Mouse (Mus musculus) cerebellum, postnatal 14 days (tissue): ENCODE measurements around the gene Mmaa.

ENCODE experiments used
- DNase-seq, 2 experiments: peaks; one replicate each; pipeline ENCODE4 v3.0.0; 2021; ENCODE audit warnings: mixed read lengths in 2 of 2

Mmaa gene

DNA sequence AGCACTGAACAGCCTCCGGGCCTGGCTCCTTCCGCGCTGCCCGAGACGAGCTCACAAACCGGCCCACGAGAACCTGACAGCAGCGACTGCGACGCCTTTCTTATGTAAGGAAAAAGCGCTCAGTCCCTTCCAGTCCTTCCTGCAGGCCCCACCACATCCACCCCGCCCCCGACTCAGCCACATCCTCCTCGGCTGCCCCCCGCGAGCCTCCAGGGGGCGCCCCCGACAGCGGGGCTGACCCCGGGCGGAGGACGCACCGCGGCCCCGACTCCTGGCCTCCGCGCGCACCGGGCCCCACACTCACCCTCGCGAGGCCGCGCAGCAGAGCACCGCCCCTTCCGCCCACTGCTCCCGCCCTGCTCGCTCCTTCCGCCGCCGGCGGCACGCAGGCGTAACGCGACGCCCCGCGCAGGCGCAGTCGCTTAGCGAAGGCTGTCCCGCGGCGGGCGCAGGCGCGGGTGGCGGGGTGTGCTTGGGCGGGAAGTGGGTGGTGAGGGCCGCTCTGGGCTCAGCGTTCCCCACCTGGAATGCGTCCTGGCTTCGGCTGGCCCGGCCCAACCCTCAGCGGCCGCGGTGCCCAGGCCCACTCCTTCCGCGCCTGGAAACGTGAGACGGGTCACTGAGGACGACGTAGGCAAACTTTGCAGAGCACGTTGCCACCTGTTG lies at the start of gene Mmaa:
Gene Mmaa (minus strand): TSS at position 328 of the 666 bp plus-strand sequence.
- peak; percentile 97 to 98 for DNase-seq

DNA sequence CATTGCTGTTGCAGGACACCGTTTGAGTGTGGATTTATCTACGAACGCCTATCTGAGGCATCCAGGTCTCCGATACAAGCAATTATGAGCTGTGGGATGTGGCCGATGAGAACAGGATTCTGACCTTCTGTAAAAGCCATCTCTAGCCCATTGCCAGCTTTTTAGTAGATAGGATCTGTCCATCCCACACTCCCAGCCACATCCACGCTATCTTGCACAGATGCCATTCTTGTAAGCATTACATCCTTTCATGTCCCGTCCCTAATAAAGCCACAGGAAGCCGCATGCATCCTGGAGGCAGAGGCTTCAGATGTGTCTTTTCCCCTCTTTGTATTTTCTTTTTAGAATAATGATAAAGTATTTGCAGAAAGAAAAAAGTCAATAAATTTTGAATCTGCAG lies 46.5 kb upstream of the Mmaa start:
- no peak for DNase-seq

DNA sequence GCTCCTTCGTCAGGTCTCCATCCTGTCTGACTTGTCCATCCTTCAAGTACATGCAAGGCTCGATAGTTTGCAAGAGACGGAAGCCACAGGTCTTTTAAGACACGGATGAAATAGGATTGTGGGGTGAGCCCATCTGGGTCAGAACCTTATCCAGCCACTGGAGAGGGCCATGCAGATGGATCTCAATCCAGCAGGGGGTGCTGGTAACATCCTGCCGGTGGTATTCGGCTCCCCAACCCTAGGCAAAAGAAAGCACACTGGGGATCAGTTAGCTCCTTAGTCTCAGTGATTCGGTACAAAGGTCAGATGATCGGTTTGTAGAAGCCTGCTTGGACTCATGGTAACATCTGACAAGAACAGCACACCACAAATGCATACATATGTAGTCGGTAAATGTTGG lies 44.8 kb upstream of the Mmaa start:
- DNase-seq = peak; percentile 62

DNA sequence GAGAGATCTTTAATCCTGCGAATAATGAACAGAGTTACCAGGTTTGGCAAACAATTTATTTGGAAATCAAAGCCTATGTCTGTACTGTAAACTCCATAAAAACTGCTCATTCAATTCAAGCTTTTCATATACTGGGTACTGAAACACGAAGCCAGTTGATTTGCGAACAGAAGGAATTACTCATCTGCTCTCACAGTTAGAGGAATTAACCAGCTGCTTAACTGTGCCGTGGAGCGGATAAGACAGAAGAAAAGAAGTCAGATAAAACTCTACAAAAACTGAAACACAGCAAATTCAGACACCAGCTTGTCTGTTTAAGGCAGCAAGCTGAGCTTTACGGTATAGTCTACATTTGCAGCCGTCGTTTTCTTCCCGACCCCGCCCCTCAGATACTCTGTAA lies 43.9 kb upstream of the Mmaa start:
- no peak for DNase-seq

DNA sequence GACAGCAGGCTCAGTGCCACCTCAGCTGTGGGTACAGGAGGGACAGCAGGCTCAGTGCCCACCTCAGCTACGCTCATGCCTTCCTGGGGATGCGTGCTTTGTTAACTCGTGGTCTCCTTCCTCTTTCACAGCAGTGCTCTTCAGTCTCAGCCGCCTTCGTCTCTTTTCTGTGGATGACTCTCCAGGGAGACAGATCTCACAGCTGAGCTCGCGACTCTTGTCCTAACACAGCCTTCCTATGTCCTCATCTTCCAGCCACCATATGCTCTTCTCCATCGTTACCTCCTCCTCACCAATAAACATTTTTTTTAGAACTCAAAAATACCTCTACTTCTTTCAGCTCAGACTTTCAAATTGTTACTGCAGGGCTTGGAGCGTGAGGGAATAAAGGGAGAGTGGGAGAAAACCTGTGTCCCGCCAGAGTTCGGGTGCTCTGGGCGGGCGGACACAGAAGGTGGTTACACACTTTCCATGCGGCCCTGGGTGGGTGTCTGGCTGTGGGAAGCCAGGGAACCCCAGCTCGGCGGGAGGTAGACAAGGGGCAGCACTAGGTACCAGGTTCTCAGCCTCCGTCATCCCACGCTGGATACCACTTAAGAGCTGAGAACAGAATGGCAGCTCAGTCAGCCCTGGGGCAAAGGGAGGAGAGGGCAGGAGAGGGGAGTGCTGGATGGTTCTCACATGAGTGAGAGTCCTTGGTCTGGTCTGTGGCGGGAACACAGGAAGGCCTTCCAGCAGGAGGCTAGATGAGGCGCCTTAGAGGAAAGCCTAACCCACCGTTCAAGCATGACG lies 37.6 kb upstream of the Mmaa start:
- DNase-seq = no peak

DNA sequence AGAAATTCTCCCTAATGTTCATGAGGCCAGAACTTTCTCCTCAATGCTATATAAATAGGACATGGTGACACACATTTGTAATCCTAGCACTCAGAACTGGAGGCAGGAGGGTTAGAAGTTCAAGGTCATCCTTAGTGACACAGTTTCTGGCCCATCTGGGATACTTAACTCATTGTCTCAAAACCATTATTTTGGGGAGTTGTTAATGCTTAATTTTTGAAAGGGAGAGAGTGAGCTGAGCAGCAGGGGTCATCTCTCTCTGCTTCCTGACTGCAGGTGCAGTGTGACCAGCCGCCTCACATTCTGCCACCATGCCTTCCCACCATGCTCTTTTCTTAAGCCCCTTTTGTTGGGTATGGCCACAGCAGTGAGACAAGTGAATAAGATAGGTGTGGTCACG lies 36.8 kb upstream of the Mmaa start:
- no peak for DNase-seq

DNA sequence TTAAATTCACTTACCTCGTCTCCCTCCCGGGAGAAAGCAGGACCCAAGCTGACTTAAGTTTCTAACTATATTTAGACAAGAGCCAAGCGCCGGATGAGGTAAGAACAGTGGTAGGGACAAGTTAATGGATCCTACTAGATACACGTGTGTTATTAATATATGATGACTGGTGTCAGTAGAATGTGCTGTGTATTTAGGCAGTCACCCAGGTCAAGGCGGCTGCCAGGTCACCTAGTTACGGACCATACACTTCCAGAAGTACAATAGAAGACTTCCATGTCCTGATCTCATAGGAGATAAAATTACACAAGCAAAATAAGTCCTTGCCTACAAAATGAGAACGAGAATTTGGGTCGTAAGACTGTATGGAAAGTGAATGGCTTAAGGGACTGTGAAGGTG lies 36.3 kb upstream of the Mmaa start:
- no peak for DNase-seq

DNA sequence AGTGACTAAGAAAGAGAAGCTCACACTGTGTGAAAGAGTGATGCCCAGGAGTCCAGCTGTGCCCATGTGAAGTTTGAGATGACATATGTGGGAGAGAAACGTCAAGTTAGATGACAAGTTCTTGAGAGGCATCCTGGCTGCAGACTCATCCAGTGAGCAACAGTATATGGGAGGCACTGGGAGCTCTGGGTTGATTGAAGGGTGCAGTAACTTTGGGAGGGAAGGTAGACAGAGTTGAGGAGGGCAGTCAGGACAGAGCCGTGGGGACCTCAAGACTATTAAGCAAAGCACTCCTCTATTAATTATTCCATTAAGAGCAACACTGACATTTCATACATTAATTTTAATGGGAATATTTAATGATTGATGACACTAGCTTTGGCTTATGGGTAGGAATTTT lies 35.0 kb upstream of the Mmaa start:
- no peak for DNase-seq

DNA sequence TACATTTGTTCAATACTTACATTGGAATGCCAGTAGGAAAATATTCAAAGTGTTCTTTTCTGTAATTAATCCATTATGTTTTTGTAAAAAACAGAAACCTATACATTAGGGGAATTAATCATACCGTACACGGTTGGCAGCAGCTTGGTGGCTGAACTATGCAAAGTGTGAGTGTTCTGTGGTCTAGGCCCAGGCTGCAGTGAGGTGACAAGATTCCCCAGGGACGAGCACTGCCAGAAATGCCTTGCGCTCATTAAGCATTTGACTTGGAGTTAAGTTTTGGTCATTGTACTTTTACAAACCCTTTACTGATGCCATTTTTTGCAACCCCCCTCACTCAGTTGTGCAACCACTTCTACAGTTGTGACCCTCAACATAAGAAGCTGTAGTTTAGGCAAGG lies 34.4 kb upstream of the Mmaa start:
- DNase-seq = no peak

DNA sequence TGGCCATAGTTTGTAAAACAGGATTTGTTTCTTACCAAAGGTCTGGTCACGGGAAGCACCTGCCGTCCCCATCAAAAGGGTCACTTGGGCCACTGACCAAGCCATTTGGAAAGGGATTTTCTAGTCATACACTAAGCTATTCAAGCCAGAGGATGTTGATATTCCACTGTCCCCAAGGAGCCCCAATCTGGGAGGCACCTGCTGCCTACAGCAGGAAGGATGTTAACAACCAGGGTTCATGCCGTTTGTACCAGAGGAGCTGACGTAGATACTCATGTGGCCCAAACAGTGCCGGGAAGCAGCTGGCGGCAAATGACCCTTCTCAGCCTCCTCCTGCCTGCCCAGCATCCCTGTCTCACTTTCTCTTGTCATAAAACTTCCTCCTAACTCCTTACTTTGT lies 30.8 kb upstream of the Mmaa start:
- no peak for DNase-seq

DNA sequence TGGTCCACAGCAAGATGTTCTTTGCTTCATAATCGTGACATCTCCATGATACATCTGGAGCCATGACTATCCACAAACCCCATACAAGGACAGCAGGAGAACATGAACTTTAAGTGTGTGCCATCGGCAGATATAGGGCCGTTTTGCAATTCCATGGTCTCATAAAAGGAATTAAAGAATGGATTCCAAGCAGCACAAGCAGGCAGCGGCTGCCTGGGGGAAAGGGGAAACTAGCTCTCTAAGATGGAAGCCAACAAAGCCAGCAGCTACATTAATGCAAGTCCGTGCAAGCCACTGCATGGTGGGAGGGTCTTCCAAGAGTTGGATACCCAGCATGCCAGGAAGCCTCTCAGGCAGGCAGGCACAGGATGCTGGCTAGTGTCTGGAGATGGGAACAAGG lies 30.2 kb upstream of the Mmaa start:
- no peak for DNase-seq

DNA sequence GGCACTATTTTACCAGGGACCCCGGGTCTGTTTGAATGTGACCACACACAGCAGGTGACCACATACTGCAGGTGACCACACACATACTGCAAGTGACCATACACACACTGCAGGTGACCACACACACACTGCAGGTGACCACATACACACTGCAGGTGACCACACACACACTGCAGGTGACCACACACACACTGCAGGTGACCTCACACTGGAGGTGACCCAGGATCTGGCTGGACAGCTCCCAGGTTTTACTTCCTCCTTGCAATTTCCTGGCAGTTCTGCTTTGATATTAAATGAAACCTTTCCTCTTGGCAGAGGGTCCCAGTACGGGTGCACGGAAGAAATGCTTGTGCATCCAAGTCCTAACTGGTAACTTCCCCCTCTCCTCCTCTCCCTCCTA lies 29.3 kb upstream of the Mmaa start:
- DNase-seq = no peak

DNA sequence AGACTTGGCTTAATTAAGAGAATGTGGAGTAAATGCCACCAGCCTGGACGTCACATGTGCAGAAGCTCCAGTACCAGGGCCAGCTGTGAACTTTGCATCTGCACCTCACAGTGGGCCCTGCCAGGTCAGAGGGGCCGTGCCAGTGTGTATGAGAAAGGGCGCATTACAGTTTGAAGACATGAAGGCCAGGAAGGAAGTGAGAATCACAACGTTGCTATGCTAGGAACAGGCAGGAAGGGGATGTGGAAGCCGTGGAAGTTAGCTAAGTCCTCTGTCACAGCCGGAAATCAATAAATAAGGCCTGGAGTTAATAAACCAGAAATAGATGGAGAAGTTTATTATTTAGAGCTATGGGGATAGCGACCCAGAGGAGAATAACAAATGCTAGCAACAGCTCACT lies 28.4 kb upstream of the Mmaa start:
- no peak for DNase-seq

DNA sequence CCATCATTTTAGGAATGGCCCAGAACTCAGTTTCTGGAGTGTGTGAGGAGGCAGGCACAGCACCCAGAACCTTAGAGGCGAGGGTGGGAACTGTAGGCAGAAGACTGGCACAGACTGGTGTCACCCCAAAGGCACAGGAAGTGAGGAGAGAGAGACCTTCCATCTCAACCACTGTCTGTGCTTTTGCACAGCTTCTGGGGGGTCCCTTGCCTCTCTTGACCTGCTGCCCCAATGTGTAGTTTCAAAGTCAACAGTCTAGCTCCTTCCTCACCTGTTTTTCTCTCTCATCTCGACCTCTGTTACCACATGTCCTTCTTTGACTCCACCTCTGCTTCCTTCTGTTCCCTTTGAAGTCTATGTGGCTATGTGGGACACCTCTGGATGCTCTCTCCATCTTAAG lies 16.1 kb upstream of the Mmaa start:
- DNase-seq = no peak

DNA sequence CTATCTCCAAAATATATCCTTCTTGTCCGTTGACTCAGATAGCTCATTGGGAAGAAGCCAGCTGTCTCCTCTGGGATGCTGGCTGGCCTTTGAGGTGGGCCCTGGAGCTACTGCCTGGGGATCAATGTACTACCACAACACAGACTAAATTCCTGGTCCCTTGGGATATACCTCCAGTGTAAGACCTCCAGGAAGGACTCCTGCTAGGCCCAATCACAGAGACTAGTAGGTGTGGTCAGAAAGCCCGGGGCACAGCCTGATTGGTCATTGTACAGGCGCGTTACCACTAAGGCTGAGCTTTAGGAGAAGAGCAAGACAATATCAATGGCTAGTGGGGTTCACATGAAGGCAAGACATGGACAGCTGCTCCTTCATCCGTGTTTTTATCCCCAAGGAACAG lies 11.2 kb upstream of the Mmaa start:
- no peak for DNase-seq

DNA sequence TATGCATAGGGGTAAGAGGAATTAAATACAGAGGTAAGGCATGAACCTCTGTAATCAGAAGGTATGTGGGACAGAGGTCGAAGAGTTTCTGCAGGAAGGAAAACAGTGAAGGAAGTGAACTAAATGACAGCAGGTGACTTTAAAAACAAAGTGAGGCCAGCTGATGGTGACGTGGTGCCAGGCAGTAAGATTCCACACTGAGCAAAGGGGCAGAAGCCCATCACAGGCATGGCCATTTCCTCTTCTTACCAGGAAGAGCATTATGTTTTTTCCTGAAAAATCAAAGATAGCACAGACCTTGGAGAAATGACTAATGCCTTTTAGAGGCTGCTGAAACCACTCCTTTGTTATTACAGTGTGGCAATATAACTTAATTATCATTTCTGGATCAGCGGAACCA lies 6.8 kb upstream of the Mmaa start:
- no peak for DNase-seq

DNA sequence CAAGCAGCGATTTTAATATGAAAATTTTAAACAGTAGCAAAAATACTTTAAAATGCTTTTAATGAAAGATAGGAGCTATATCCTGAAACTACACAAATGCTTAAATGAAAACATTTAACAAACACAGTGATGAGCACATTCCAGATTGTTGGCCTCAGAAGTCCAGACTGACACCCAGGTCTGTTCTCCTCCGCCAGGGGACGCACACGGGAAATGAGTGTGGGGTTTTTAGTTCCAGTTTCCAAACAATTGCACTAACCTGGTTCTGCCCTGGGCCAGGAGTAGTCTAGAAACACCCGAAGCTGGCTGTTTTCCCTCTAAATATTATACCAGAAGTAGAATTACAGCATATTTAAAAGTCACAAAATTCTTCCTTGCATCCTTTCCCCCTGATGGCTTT lies 5.0 kb upstream of the Mmaa start:
- DNase-seq = peak in 1 of 2 experiments; percentile 26

DNA sequence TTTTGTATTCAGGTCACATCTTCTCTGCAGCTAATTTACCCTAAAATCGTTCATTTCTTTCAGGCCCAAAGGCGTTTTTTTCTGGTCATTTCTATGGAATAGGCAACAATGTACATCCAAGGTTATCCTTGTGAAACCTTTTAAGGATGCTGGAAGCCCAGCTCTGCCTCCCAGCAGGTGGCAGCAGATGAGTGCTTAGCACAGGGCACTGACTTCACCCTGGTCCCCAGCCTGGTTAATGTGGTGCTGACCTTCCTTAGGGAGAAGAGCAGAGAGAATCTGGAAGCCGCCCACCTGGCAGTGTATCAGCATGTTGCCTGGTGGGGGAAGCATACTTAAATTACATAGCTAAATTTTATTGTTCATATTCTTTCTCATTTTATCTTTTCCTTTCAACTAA lies 3.0 kb upstream of the Mmaa start:
- peak; percentile 66 to 76 for DNase-seq

DNA sequence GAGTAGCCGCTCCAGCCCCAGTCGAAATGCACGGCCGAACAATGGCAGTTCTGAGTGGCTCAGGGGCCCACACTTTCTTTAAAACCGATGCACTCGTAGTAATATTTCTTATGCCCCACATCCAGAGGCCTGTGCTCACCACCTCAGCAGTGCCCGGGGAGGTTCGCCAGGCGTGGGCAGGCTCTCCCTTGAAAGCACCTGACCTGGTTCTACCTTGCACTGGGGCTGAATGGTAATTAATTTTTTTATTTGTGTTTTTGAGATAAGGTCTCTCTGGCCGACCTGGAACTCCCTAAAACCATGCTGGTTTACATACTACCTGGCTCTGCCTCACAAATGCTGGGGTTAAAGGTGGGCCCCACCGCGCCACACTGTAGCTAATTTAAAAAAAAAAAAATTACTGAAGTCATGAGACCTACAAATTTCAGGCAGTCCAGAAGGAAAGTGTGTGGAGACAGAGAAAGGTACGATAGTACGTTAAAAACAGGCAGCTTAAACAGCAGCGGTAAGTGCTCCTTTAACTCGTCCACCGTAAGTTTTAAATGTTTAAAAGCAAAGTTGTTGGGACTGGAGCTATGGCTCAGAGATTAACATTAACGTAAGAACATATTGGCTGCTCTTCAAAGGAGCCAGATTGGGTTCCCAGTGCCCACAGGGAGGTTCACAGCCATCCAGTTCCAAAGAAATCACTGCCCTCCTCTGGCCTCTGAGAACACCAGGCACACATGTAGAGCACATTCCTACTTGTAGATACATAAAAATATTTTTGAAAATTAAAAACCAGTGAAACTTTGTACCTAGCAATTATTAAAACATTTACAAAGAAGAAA lies 754 bp upstream of the Mmaa start:
- no peak for DNase-seq

DNA sequence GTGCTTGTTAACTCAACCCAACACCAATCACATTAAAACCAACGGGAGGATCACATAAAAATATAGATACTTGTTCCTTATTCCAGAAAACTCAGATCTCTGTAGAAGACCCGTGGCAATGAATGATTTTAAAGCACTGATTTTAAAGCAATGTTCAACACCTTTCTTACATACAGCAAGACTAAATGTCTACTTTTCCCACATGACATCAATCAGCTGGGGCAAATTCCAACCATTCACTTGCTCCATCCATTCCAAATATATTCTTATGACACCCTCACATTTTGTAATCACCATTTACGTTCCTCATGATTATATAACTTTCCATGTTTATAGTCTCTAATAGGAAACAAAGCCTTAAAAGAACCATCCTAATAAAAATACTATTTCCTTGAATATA lies 896 bp downstream of the Mmaa start:
- DNase-seq = no peak

DNA sequence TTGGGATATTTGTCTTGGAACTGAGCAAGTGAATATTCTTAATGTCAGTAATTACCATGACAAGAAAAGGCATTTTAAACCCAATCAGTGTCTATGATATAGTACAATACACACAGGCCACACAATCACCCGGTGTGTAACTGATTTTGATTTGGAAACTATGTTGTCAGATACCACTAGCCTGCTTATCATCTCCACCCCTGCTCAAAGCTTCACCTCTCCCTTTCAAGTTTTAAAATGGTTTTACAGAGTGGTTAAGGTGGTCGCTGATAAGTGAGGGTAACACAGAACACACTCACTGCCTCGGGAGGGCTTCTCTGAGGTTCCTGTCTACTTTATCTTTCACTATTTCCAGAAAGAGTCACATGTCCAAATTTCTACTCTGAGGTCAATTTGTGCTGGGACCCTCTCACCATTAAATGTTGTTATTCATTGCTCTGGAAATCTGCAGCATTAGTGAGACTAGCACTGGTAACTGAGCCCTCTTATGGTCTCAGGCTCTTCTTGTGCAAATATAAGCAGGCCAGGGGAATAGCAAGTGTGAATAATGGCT lies 1.9 kb downstream of the Mmaa start:
- DNase-seq = no peak

DNA sequence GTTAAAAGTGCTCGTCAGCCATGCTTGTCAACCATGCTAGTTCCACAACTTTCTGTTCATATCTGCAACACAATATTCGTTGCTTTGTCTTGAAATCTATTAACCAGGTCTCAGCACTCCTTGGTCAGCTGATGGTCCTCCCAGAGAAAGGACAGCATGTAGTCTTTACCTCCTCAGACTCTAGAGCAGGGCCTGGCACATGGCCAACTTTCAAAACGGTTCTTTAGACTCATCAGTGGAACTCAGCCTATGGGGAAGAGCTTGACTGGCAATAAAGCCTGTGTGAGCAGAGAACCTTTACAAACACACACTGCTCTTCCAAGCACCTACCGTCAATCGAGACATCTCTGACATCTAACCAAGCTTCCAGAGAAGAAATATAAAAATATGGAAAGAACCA lies 5.1 kb downstream of the Mmaa start:
- DNase-seq = peak; percentile 36 to 41

DNA sequence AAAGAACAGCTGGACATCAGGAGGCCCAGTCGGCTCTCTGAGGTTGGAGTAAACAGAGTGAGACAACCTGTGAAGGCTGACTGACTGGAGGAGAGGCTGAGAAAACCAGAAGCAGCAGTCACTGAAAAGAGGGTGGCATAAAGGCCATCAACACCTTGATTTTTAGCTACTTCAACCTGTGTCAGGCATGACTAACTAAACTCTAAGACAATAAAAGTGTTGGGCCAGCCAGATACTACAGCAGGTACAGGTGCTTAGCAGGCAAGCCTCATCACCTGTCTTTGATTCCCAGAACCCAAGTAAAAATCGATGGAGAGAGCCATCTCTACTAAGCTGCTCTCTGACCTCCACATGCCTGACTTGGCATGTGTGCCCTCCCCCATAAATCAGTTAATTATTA lies 6.1 kb downstream of the Mmaa start:
- DNase-seq = no peak

DNA sequence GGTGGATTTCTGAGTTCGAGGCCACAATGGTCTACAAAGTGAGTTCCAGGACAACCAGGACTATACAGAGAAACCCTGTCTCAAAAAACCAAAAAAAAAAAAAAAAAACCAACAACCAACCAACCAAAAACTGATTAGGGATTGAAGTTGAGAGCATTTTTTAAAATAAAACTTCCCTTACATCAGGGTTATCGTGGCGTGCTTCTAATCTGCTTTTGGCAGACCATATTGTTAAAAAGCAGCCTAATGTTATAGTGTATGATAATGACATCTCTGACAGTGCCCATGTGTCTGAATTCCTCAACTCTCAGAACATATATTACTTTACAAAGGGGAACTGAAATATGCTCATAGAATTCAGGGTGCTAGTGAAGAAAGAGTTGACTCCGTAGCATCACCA lies 6.5 kb downstream of the Mmaa start:
- DNase-seq = no peak
